Mouse (Mus musculus) gastrocnemius, adult 8-10 months (tissue): ENCODE data around the gene Atn1. TPM values are rescaled to one million over a fixed set of nuclear protein-coding genes. Genes with fewer than 3 reads are reported as not detected.
"Not testable (repeated sequence)": the region's sequence is repeated elsewhere in the genome, so short reads cannot be mapped to it uniquely, and the experiment has no call there.

Experiments
- DNase-seq, 2 experiments: peaks; one replicate each; pipeline ENCODE4 v3.0.0; 2022; ENCODE audit warnings: low spot score in 2 of 2
- total RNA-seq, 4 experiments: library from RNA; stranded (reverse); gene quantifications; 2 replicates each; pipeline ENCODE4 v1.2.4; 2022

The Atn1 gene
- 10 to 100 TPM; 41.9 to 59.4 (median 49.2) TPM for total RNA-seq

DNA sequence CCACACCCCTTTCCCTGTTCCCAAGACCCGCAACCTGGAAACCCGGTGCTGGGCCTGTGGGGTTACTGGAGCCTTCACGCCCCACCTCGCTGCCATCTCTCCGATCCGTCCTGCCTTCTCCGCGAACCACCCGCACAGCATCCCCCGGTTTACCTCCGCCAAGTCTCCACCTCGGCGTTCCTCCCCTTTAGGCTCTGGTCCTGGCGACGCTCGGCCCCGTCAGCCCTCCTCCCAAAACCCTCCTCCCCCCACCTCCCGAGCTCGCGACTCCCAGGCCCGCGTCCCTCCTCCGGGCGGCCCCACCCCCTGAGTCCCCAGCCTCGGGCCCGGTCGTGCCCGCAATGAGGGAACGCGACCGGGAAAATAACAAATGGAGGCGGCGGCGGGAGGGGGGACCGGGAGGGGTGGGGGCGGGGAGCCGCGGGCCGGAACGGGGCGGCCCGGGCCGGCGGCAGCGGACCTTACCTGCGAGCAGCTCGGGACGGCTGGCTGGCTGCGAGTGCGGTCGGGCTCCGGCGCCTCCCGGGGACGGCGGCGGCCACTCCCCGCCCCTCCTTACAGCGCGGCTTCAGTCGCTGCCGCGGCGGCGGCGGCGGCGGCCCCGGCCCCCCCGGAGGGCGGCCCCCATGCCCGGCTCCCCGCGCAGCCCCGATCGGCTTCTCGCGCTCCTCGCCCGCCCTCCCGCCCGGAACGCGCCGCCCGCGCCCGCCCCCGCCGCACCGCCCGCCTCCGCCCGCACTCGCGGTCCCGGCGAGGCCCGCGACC lies at the start of gene Atn1, which contains the start of gene Gm45234:
TSS of gene Atn1 (minus strand) at position 694 of the 765 bp plus-strand sequence.
TSS of gene Gm45234 (minus strand) at position 191 of the 765 bp plus-strand sequence.
- peak in 1 of 2 experiments; percentile 56 for DNase-seq

DNA sequence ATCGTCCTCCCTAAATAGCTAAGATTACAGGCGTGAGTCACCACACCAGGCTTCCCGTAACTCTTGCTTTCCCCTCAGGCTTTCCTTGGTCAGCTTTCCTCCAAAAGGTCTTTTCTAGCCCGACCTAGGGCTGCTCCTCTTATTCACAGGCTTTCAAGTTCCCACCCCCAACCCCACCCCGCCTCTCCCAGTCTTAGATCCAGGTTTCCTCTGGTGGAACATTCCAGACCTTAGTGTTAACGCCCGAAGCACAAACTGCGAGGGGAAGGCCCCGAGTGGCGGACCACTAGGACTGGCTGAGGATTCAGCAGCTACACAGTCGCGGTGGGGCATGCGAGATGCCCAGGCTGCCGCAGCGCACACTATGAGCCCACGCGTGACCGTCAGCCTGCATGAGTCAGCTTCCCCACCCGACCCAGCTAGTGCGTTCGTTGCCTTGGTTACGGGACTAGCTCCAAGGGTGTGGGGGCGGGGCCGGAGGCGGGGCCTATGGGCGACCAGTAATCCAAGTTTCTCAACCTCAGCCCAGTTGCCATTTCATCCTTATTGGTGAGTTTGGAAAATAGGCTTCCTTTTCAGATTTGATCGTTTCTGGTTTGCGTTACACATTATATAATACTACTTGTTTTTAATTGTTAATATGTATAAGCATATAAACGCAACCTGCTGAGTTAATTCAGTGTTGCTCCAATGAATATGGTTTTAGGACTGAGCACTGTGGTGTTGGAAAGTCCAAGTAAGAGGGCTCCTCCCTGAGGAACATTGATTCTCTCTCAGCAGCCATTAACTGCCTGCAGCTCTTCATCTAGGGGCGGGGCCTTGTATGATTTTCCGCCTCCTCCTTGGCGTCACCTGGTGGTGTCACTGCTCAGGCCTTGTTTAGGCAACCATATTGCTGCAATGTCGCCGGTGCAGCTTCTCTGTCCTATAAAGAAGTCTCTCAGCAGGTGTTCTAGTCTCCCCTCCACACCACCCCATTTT lies 49.3 kb upstream of the Atn1 start:
- DNase-seq = peak; percentile 91 to 92

DNA sequence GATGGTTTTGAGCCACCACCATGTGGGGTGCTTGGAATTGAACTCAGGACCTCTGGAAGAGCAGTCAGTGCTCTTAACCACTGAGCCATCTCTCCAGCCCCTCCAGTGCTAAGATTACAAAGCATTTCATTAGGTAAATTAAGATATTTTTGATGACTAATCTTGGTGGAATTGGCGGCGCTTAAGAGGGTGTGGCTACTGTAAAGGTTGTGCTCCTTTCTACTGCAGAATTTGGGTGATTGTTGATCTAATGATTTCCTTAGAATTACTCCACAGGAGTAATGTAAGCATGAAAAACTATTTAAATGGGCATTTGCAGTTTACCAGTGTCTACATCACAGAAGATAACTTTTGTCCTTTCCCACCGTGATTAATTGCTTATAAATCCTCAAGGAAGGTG lies 48.0 kb upstream of the Atn1 start:
- DNase-seq = no peak

DNA sequence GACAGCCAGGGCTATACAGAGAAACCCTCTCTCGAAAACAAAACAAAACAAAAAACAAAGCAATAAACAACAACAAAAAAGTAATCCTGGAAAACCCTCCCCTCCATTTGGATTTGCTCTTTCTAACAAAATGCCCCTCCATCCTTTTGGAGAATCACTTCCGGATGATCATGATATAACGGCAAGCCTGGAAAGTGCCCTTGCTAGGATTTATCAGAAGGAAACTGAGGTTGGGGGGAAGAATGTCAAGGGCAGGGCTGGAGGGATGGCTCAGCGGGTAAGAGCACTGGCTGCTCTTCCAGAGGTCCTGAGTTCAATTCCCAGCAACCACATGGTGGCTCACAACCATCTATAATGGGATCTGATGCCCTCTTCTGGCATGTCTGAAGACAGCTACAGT lies 47.4 kb upstream of the Atn1 start:
- DNase-seq = not testable (repeated sequence)

DNA sequence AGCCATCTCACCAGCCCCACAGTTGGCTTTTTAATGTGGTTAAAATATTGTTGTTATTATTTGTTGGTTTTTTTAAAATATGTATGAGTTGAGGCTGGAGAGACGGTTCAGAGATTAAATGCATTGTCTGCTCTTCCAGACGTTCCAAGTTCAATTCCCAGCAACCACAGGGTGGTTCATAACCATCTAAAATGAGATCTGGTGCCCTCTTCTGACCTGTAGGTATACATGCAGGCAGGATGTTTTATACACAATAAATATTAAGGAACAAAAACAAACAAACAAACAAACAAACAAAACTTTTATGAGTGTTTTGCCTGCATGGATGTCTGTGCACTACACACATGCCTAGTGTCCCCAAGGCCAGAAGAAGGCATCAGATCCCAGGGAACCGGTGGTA lies 46.7 kb upstream of the Atn1 start:
- no peak for DNase-seq

DNA sequence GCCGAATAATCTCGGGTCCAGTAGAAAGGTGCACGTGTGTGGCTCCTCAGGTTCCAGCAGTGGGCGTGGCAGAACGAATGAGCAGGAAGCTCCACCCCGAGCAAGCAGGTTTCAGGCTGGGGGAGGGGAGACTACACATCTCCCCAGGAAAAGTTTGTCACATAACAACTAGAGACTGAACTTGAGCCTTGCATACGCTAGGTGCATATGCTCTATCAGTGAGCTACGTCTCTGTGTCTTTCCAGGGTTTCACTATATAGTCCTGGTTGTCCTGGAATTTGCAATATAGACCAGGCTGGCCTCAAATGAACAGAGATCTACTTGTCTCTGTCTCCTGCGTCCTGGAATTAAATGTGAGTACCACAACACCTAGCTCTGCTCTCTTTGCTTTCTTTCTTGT lies 46.1 kb upstream of the Atn1 start:
- not testable (repeated sequence) for DNase-seq

DNA sequence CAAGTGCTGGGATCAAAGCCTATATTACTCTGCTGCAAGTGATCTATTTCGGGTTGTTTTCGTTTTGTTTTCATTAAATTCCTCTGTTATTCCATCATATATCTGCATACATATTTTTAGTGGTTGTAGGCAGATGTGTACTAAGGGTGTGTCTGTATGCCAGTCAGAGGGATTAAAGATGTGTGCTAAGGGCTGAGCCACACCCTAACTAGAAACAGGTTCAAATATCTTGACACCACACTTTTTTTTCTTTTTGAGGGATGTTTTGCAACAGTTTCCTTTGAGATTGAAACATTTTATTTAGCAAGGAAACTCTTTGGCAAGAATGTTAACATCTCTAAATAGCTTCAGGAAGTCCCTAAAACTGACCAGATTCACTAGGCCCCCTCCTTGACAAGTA lies 39.9 kb upstream of the Atn1 start:
- DNase-seq = no peak

DNA sequence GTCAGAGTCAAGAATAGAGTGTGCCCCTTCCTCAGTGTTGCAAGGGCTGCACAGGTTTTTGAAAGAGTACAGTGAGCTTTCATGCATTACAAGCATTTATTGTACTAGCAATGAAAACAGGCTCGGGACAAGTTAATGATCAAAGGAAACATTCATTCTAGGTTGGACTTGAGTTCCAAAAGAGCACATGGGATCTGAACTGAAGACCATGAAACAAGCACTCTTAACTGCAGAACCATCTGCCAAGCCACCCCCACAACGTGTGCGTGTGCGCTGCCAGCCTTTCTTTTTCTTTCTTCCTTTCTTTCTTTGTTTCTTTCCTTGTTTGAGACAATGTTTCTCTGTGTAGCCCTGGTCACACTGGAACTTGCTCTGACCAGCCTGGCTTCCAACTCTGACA lies 39.5 kb upstream of the Atn1 start:
- DNase-seq = no peak

DNA sequence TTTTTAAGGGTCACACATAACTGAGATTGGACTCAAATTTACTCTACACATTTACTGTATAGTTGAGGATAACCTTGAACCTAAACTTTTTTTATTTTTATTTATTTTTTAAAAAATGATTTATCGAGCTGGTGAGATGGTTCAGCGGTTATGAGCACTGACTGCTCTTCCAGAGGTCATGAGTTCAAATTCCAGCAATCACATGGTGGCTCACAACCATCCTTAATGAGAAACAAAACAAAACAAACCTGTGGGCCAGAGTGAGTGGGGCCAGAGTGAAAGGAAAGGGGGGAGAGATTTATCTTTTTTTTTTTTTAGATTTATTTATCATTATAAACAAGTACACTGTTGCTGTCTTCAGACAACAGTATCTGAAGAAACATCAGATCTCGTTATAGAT lies 35.6 kb upstream of the Atn1 start:
- no peak for DNase-seq

DNA sequence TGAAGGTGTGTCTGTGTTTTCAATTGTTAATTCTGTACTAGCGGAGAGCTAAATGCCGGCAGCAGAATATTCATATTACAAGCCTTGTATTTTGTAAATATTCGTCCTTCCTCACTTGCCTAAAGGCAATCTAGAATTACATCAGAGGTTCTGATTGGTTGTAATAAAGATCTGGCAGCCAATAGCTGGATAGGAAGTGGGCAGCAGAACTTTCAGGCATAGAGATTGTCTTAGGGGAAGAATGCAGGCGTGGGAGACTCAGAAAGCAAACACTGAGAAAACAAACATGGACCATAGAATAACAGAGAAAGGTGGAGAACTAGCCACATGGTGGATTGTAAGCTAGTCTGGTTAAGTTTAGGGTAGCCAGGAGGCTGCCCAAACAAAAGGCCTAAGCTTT lies 33.8 kb upstream of the Atn1 start:
- DNase-seq = no peak

DNA sequence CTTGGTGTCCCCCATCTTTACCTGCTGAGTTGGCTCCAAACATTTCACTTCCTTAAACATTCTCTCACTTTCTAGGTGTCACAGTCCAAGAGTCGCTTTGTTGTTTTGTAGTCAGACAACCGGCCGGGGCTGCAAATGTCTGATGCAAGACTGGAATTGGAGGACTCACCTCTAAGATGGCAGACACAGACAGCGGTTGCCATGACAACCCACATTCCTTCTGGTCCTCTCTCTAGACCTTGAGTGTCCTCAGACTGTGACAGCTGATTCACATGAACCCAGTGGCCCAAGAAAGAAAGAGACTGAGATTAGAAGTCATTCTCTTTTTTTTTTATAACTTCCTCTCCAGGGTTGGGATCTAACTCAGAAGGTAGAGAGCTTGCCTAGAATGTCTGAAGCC lies 33.2 kb upstream of the Atn1 start:
- DNase-seq = no peak

DNA sequence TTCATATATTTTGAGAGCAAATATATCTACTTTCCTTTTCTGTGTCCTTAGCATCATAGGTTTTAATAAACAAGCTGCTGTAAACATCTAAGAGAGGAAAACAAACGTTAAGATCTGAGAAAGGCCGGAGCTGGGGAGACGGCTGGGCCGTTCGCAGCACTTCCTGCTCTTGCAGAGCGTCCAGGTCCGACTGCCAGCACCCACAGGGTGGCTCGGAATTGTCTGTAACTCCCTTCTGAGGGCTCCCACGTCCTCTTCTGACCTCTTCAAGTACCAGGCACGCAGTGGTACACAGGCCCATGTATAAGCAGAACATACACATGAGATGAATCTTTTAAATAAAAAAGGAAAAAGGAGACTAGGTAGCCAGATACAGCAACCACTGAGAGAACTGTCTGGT lies 31.4 kb upstream of the Atn1 start:
- DNase-seq = no peak

DNA sequence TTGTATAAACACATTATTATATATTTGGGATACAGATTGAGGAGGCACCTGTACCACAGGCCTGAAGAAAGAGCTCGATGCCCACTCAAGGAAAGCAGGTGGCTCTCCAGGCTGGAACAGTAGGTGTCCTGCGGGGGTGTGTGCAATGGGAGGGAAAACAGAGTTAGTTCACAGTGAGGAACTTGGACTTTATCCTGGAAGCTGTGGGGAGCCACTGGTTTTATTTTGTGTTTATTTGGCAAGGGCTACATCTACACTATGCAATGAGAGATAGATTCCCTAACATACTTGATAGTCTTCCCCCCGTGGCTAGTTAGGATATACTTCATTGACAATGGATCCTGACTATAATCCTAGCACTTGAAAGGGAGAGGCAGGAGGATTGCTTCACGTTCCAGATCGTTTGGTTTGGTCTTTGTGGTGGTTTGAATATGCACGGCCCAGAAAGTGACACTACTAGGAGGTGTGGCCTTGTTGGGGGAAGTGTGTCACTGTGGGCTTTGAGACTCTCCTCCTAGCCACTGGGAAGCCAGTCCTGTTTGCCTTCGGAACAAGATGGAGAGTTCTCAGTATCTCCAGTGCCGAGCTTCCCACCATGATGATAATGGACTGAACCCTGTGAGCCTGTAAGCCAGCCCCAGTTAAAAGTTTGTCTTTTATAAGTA lies 30.6 kb upstream of the Atn1 start:
- DNase-seq = no peak

DNA sequence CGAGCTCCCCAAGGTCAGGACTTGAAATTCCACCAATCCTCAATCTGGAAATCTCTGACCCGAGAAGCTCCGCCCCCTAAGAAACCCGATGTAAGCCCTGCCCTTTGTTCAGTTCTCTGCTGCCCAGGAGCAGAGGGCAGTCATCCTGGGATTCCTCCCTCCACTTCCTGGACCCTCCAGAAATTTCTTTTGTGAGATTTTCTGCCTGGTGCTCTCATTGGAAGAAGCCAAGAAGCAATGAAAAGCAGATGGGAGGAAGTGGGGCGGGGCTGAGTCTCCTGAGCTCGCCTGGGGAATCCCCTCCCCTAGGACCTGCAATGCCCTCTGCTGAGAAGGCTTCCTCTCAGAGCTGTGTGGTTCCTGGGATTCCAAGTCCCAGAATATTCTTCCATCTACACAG lies 26.1 kb upstream of the Atn1 start:
- DNase-seq = no peak

DNA sequence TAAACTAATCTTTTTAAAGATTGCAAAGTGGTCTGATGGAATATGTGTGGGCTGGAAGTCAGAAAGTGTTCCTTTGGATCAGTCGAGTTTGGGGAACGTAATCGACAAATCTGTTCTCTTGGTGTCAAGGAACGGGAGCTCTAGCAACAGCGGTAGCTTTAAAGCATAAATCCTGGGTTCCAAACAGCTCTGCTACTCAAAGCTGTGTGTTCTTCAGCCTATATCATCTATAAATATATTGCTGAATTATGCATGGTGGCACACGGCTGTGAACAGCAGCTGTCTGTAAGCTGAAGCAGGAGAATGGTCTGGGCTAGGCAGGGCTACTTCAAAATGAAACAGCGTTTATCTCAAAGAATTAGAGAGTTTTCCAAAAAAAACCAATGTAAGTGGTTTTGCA lies 24.6 kb upstream of the Atn1 start:
- no peak for DNase-seq

DNA sequence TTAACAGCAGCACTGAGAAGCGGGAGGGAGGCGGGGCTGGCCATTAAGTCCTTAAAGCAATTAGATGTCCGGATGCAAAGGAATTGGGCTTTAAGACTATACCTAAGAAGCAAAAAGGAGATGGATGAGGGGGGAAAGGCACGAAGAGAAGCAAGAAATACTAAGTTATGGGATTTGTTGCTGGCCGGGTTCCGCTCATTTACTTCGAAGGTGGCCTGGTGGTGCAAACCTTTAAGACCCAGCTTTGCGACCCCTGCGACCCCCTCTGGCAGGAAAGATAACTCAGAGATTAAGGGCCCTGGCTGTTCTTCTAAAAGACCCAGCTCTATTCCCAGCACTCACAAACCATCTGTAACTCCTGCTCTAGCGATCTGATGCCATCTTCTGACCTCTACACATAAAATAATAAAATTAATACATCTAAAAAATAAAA lies 23.7 kb upstream of the Atn1 start:
- DNase-seq = no peak

DNA sequence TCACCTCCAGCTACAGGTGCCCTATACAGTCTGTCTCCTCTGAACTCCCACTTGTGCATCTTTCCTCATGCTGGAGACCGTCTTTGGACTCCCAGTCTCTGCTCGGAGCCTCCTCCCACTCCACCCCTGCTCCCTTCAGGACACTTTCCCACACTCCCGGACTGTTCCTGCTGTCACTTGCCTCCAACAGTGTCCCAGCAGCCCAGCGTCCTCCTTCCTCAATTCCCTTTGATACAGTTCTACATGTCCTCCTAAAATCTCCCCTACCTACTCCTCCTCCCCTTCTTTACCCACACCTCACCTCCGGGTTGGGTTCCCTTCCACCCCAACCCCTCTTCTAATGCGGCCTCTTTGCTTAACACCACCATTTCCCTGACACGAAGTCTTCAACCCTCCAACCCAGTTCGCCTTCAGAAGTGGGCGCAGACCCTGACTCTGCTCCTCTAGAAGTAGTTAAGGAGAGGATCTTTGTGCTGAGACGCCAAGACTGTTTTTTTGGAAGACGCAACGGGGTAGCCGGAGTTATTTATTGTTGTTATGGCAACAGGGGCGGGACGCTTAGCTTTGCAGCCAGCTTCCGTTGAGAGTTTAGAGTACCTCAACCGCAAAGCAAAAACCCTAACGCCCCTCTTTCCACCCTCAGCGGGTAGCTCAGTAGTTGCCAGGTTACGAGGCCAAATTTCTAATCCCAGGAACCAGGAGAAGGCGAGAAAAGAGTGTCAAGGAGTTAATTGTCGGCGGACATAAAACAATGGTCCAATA lies 23.1 kb upstream of the Atn1 start, which contains the start of gene Lrrc23:
TSS of gene Lrrc23 (minus strand) at position 506 of the 762 bp plus-strand sequence.
- DNase-seq = no peak

DNA sequence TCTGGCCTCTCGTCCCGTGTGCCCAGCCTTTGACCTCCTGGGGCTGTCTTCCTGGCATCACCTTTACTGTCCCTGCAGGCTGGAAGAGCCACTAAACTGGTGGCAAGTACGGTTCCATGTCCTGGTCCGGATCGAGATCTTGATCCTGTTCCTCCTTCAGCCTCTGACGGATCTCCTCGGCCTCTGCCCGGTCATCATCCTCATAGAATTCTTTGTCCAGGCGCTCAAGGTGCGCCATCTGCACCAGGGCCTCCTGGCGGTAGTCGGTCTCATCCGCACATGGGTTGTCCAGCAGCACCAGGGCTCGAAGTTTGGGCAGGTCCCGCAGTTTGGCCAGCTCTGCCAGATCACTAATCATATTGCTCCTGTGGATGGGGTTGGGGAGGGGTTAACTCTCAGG lies 14.2 kb upstream of the Atn1 start:
- DNase-seq = no peak

DNA sequence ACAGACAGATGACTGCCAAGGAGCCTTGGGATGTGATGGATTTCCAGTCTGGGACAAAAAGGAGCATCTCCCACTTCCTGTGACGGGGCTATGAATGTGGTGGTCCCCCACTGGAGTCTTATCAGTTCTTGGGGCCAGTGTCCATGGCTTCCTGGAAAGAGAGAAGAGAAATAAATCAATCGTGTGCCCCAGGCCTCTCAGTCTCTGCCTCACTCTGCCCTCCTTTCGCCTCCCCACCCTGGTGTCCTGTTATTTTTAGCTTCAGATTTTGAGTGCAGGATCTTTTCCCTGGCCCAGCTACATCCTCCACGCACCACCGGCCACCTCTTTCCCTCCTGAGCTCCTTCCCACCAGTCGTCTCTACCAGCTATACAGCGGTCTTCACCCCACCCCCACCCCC lies 13.7 kb upstream of the Atn1 start:
- DNase-seq = no peak

DNA sequence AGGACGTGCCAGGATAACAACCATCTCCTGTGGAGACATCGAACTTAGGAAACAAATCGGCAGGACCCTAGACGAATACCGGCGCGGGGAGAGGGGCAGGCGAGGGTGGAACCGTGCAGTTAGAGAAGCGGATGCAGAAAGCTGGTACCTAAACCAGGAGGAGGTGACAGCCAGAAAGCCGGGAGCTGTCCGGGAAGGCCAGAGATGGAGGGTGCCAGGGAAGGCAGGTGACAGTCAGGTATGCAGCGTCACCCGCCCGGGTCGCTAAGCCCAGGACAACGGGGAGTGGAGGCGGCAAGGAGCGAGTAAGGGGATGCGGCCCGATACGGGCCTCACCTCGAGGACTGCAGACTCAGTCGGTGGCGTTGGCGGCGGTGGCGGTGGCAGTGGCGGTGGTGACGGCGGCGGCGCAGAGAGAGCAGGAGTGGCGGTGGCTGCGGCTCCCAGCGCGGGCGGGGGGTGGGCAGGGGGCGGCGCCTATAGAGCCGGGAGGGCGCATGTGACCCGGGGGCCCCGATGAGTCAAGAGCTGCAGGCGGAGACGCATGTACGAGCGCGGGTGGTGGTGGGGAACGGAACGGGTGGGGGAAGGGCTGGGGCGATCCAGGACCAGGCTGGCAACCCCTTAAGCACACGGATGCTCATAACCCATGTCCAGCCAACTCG lies 12.9 kb upstream of the Atn1 start, which contains the start of gene Eno2:
TSS of gene Eno2 (minus strand) at position 573 of the 665 bp plus-strand sequence.
- no peak for DNase-seq
